Mouse (Mus musculus) C2C12 (cell line): Measurements from ENCODE around the gene Fbxo47. TPM values are rescaled to one million over a fixed set of nuclear protein-coding genes. Genes with fewer than 3 reads are reported as not detected.

Experiments
- H3K27me3 ChIP-seq: one replicate; pipeline ENCODE4 v1.6.1; 2011; ENCODE audit not compliant: control insufficient read depth, insufficient read depth, insufficient read length
- H3K36me3 ChIP-seq: one replicate; pipeline ENCODE4 v1.6.1; 2011; ENCODE audit not compliant: control insufficient read depth, insufficient read depth
- H3K4me3 ChIP-seq: one replicate; pipeline ENCODE4 v1.5.1; 2011; ENCODE audit warnings: mild to moderate bottlenecking, control low read depth; ENCODE audit not compliant: poor library complexity, insufficient read depth, severe bottlenecking
- H3K79me2 ChIP-seq: one replicate; pipeline ENCODE4 v1.6.1; 2011; ENCODE audit not compliant: control insufficient read depth, insufficient read depth
- H3K79me3 ChIP-seq: one replicate; pipeline ENCODE4 v1.6.1; 2011; ENCODE audit warnings: low read depth, control low read depth
- H3ac ChIP-seq: one replicate; pipeline ENCODE3; 2011; ENCODE audit warnings: low read depth; ENCODE audit not compliant: control insufficient read depth, insufficient read length
- CEBPB ChIP-seq: IDR thresholded peaks from one replicate; pipeline ENCODE4 v1.6.1; 2011; ENCODE audit warnings: low read depth, mild to moderate bottlenecking, control low read depth, moderate library complexity
- CTCF ChIP-seq: IDR thresholded peaks from one replicate; pipeline ENCODE4 v1.5.1; 2011; ENCODE audit not compliant: control insufficient read depth, insufficient read depth, insufficient read length
- FOSL1 ChIP-seq: IDR thresholded peaks from one replicate; pipeline ENCODE4 v1.8.0; 2011; ENCODE audit warnings: mild to moderate bottlenecking, low read length; ENCODE audit not compliant: poor library complexity, insufficient read depth, severe bottlenecking
- MAX ChIP-seq: IDR thresholded peaks from one replicate; pipeline ENCODE4 v1.6.1; 2011; ENCODE audit warnings: mild to moderate bottlenecking, control low read depth
- MYOD1 ChIP-seq: IDR thresholded peaks from one replicate; pipeline ENCODE4 v1.6.1; 2011; ENCODE audit warnings: low read depth; ENCODE audit not compliant: control insufficient read depth, insufficient read length
- MYOG ChIP-seq: IDR thresholded peaks from one replicate; pipeline ENCODE4 v1.6.1; 2011; ENCODE audit not compliant: control insufficient read depth, insufficient read length; ENCODE audit errors: extremely low read depth
- USF1 ChIP-seq: IDR thresholded peaks from one replicate; pipeline ENCODE4 v1.6.1; 2011; ENCODE audit warnings: low read depth, mild to moderate bottlenecking, control low read depth, moderate library complexity
- polyA plus RNA-seq: library from polyadenylated mRNA; unstranded; fragments of >200 nt; fragmentation: generic; extraction: Trizol; gene quantifications from one replicate; pipeline ENCODE4 v1.2.1, GENCODE M21; 2012; ENCODE audit warnings: missing spikeins

The Fbxo47 gene
- polyA plus RNA-seq, 1 experiment = 0.11 TPM

DNA sequence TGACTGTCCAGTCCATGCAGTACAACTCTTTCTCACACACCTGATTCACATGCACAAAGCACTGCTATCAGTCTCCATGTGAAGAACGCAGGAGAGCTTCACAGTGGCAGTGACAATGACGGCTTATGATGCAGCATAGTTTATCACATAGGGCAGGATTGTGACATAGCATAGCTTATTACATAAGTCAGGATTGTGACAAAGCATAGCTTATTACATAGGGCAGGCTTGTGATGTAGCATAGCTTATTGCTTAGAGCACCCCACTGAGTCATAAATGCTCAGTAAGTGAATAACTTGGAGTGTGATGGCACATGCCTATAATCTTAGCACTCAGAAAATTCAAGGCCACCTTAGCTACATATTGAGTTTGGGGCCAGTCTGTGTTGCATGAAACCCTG is 28.5 kb downstream of the Fbxo47 start:
- H3ac ChIP-seq = no peak overlapping the region
- H3K79me2 ChIP-seq = no peaks in the 10 kb centered on the region
- H3K27me3 ChIP-seq = peaks cover 4% of the 10 kb centered on the region
- H3K4me3 ChIP-seq = no peak overlapping the region
- TF ChIP-seq CTCF (no peak), MYOD1 (no peak), FOSL1 (no peak), MYOG (no peak)
- no peaks in the 10 kb centered on the region for H3K79me3 ChIP-seq
- no peaks in the 10 kb centered on the region for H3K36me3 ChIP-seq

GRCm38 (mm10) chr11:97851601-97852000 is 32.4 kb downstream of the Fbxo47 start:
- H3K27me3 ChIP-seq = peaks cover 4% of the 10 kb centered on the region
- no peaks in the 10 kb centered on the region for H3K36me3 ChIP-seq
- H3K79me3 ChIP-seq = no peaks in the 10 kb centered on the region
- H3K4me3 ChIP-seq = no peak overlapping the region
- H3K79me2 ChIP-seq = no peaks in the 10 kb centered on the region
- no peak for TF ChIP-seq MAX
- no peak for TF ChIP-seq CEBPB
- TF ChIP-seq MYOG = no peak
- TF ChIP-seq FOSL1 = no peak
- TF ChIP-seq CTCF = no peak
- no peak overlapping the region for H3ac ChIP-seq

GRCm38 (mm10) chr11:97850367-97850766 is 33.6 kb downstream of the Fbxo47 start:
- no peaks in the 10 kb centered on the region for H3K79me3 ChIP-seq
- no peaks in the 10 kb centered on the region for H3K79me2 ChIP-seq
- no peaks in the 10 kb centered on the region for H3K36me3 ChIP-seq
- no peak for TF ChIP-seq MAX
- peak; percentile 86 for TF ChIP-seq USF1
- H3K4me3 ChIP-seq = no peak overlapping the region
- H3ac ChIP-seq = no peak overlapping the region
- peaks cover 4% of the 10 kb centered on the region for H3K27me3 ChIP-seq

DNA sequence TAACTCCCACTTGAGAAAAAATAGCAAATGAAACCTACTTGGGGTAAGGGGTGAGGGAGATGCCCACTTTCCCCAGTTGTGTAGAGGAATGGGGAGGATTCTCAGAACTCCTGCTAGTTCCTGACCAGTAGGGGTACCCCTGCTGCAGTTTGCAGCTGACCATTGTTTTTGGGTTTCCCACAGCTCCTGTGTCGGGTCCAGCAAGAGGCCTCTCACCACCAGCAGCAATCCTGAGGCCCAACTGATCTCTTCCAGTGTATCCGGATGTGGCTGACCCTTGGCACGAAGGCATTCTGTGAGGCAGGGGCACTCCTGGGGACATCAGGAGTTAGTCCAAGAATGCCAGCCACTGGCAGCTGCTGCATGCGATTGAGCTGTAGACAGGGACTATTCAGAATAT is 42.0 kb downstream of the Fbxo47 start:
- TF ChIP-seq FOSL1 (no peak), MAX (no peak), CTCF (no peak), USF1 (no peak), MYOD1 (no peak), MYOG (no peak), CEBPB (no peak)
- no peak overlapping the region for H3K4me3 ChIP-seq
- H3K36me3 ChIP-seq = peaks cover 21% of the 10 kb centered on the region
- no peaks in the 10 kb centered on the region for H3K79me2 ChIP-seq
- H3K79me3 ChIP-seq = no peaks in the 10 kb centered on the region
- no peaks in the 10 kb centered on the region for H3K27me3 ChIP-seq
- H3ac ChIP-seq = no peak overlapping the region

DNA sequence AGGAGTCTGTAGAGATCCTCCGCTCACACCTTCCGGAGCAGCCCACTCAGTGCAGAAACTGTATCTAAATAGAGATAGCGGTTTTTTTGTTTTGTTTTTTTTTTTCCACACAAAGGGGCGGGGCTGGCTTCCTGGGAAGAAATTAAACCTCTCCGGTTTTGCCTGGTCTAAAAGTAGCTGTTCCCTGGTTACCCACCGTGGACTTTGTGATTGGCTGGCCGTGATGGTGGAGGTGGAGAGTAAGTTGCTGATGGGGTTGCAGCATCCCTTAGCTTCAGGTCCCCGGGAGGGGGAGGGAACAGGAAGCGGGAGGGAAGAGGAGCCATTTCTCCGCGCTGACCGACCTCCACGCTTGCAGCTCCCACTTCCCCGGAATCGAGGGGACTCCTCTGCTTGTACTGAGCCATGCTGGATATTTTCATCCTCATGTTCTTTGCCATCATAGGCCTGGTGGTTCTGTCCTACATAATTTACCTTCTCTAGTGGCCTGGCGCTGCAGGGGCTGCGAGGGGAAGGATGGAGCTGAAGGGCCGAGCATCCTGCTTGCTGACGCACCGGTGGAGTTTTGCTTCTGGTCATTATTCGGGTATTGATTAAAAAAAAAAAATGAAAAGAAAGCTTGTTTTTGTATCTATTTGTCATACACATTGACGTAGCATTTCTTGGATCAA is 42.8 kb downstream of the Fbxo47 start:
- Histone ChIP-seq H3K4me3 (peak overlapping the region; percentile 33), H3K79me3 (no peaks in the 10 kb centered on the region), H3K27me3 (no peaks in the 10 kb centered on the region), H3K36me3 (peaks cover 30% of the 10 kb centered on the region), H3K79me2 (no peaks in the 10 kb centered on the region), H3ac (peak overlapping the region; percentile 56)
- TF ChIP-seq FOSL1 (no peak), MAX (peak; percentile 81), MYOG (no peak), MYOD1 (no peak), CEBPB (peak; percentile 17), CTCF (no peak)

- TF ChIP-seq MAX = no peak
- no peak for TF ChIP-seq MYOD1
- TF ChIP-seq CTCF = no peak
- no peak for TF ChIP-seq CEBPB
- no peak for TF ChIP-seq MYOG
- peak within 1 kb of the TSS; percentile 56 for H3ac ChIP-seq
- no peaks in the 10 kb centered on the region for H3K79me2 ChIP-seq
- peak within 1 kb of the TSS; percentile 33 for H3K4me3 ChIP-seq
- H3K36me3 ChIP-seq = peaks cover 36% of the 10 kb centered on the region
- no peaks in the 10 kb centered on the region for H3K27me3 ChIP-seq
- no peaks in the 10 kb centered on the region for H3K79me3 ChIP-seq
Observed at GRCm38 (mm10) chr11:97840539-97840954, 43.4 kb downstream of the Fbxo47 start, which contains the start of gene B230217C12Rik. B230217C12Rik (plus strand) TSS chr11:97840780.
